Mouse (Mus musculus) myocyte (in vitro differentiated cells): ENCODE measurements around the gene Ppp1r35. TPM values are rescaled to one million over a fixed set of nuclear protein-coding genes. Genes with fewer than 3 reads are reported as not detected.

Experiments used
- H3K27me3 ChIP-seq: one replicate; pipeline ENCODE4 v1.6.1; 2011; ENCODE audit not compliant: control insufficient read depth, insufficient read depth, insufficient read length
- H3K36me3 ChIP-seq: one replicate; pipeline ENCODE4 v1.6.1; 2011; ENCODE audit not compliant: control insufficient read depth, insufficient read depth
- H3K4me2 ChIP-seq: one replicate; pipeline ENCODE4 v1.6.1; 2011; ENCODE audit warnings: low read depth, control low read depth
- H3K4me3 ChIP-seq: one replicate; pipeline ENCODE4 v1.5.1; 2011; ENCODE audit warnings: mild to moderate bottlenecking, control low read depth, moderate library complexity
- H3K79me2 ChIP-seq: one replicate; pipeline ENCODE4 v1.6.1; 2011; ENCODE audit not compliant: control insufficient read depth, insufficient read depth
- H3ac ChIP-seq: one replicate; pipeline ENCODE4 v1.6.1; 2011; ENCODE audit not compliant: control insufficient read depth, insufficient read length
- CEBPB ChIP-seq: IDR thresholded peaks from 2 replicates; pipeline ENCODE4 v1.6.1; 2011; ENCODE audit warnings: mild to moderate bottlenecking, moderate library complexity; ENCODE audit not compliant: poor library complexity, insufficient read depth, severe bottlenecking
- E2F4 ChIP-seq: IDR thresholded peaks from one replicate; pipeline ENCODE4 v1.6.1; 2011; ENCODE audit warnings: mild to moderate bottlenecking, control low read depth, moderate library complexity; ENCODE audit not compliant: insufficient read depth
- MAX ChIP-seq: IDR thresholded peaks from one replicate; pipeline ENCODE4 v1.6.1; 2011; ENCODE audit warnings: low read depth, mild to moderate bottlenecking, control low read depth
- MYOD1 ChIP-seq, 3 experiments: IDR thresholded peaks; one replicate each; pipeline ENCODE4 v1.6.1; 2011; ENCODE audit warnings: control low read depth in 2 of 3, low read depth in 2 of 3, mild to moderate bottlenecking in 2 of 3, moderate library complexity in 1 of 3; ENCODE audit not compliant: insufficient read length in 2 of 3, control insufficient read depth in 1 of 3
- MYOG ChIP-seq, 3 experiments: IDR thresholded peaks; one replicate each; pipeline ENCODE4 v1.6.1; 2011; ENCODE audit warnings: control low read depth in 2 of 3, low read depth in 2 of 3, mild to moderate bottlenecking in 2 of 3; ENCODE audit not compliant: insufficient read length in 2 of 3, control insufficient read depth in 1 of 3, insufficient read depth in 1 of 3
- POLR2A ChIP-seq: IDR thresholded peaks from one replicate; pipeline ENCODE4 v1.6.1; 2011; ENCODE audit warnings: low read depth, mild to moderate bottlenecking, control low read depth, moderate library complexity; ENCODE audit not compliant: insufficient read length
- POLR2AphosphoS2 ChIP-seq: IDR thresholded peaks from one replicate; pipeline ENCODE4 v1.6.1; 2011; ENCODE audit warnings: low read depth, control low read depth; ENCODE audit not compliant: insufficient read length
- REST ChIP-seq: IDR thresholded peaks from one replicate; pipeline ENCODE4 v1.6.1; 2011; ENCODE audit warnings: mild to moderate bottlenecking, control low read depth, moderate library complexity; ENCODE audit not compliant: insufficient read depth, insufficient read length
- SRF ChIP-seq: IDR thresholded peaks from one replicate; pipeline ENCODE4 v1.6.1; 2011; ENCODE audit warnings: low read depth; ENCODE audit not compliant: control insufficient read depth, insufficient read length
- TCF12 ChIP-seq: IDR thresholded peaks from one replicate; pipeline ENCODE4 v1.6.1; 2011; ENCODE audit warnings: mild to moderate bottlenecking, control low read depth; ENCODE audit not compliant: poor library complexity, insufficient read depth, severe bottlenecking
- TCF3 ChIP-seq: IDR thresholded peaks from one replicate; pipeline ENCODE4 v1.6.1; 2011; ENCODE audit warnings: low read depth, control low read depth; ENCODE audit not compliant: insufficient read length
- USF1 ChIP-seq: IDR thresholded peaks from one replicate; pipeline ENCODE4 v1.6.1; 2011; ENCODE audit warnings: low read depth, mild to moderate bottlenecking, control low read depth, moderate library complexity
- polyA plus RNA-seq: library from polyadenylated mRNA; unstranded; fragments of >200 nt; fragmentation: generic; extraction: Trizol; gene quantifications from one replicate; pipeline ENCODE4 v1.2.1, GENCODE M21; 2012; ENCODE audit warnings: missing spikeins

Ppp1r35 gene
- polyA plus RNA-seq, 1 experiment = 40.4 TPM

- no peak overlapping the region for H3K4me3 ChIP-seq
- TF ChIP-seq CEBPB (no peak), USF1 (no peak), TCF12 (no peak), E2F4 (no peak), MYOG (IDR thresholded peaks at IDR 0.05; ENCODE audit: control insufficient read depth in 1 of 3, insufficient read depth in 1 of 3, insufficient read length in 2 of 3, low read depth in 2 of 3) (no peak), MYOD1 (IDR thresholded peaks at IDR 0.05; ENCODE audit: control insufficient read depth in 1 of 3, insufficient read length in 2 of 3, low read depth in 2 of 3) (no peak), POLR2AphosphoS2 (no peak), REST (no peak), SRF (no peak), MAX (no peak), POLR2A (no peak), TCF3 (no peak)
- H3K79me2 ChIP-seq = no peaks in the 10 kb centered on the region
- no peaks in the 10 kb centered on the region for H3K36me3 ChIP-seq
- no peak overlapping the region for H3K4me2 ChIP-seq
- no peaks in the 10 kb centered on the region for H3K27me3 ChIP-seq
- H3ac ChIP-seq = no peak overlapping the region
Measured at GRCm38 (mm10) chr5:137764609-137765340, 13.9 kb upstream of the Ppp1r35 start.

GRCm38 (mm10) chr5:137766270-137766669 is 12.4 kb upstream of the Ppp1r35 start:
- H3K27me3 ChIP-seq = no peaks in the 10 kb centered on the region
- TF ChIP-seq USF1 (no peak), SRF (no peak), MYOD1 (IDR thresholded peaks at IDR 0.05; ENCODE audit: control insufficient read depth in 1 of 3, insufficient read length in 2 of 3, low read depth in 2 of 3) (no peak), MAX (no peak), POLR2AphosphoS2 (no peak), REST (no peak), TCF12 (no peak), CEBPB (no peak), E2F4 (no peak), MYOG (IDR thresholded peaks at IDR 0.05; ENCODE audit: control insufficient read depth in 1 of 3, insufficient read depth in 1 of 3, insufficient read length in 2 of 3, low read depth in 2 of 3) (no peak), TCF3 (no peak), POLR2A (no peak)
- no peak overlapping the region for H3K4me3 ChIP-seq
- H3K4me2 ChIP-seq = no peak overlapping the region
- no peak overlapping the region for H3ac ChIP-seq
- H3K79me2 ChIP-seq = no peaks in the 10 kb centered on the region
- H3K36me3 ChIP-seq = no peaks in the 10 kb centered on the region

- H3K36me3 ChIP-seq = no peaks in the 10 kb centered on the region
- no peak overlapping the region for H3K4me2 ChIP-seq
- no peaks in the 10 kb centered on the region for H3K27me3 ChIP-seq
- TF ChIP-seq TCF3 (no peak), POLR2AphosphoS2 (no peak), POLR2A (no peak), SRF (no peak), TCF12 (no peak), MYOD1 (IDR thresholded peaks at IDR 0.05; ENCODE audit: control insufficient read depth in 1 of 3, insufficient read length in 2 of 3, low read depth in 2 of 3) (no peak), MYOG (IDR thresholded peaks at IDR 0.05; ENCODE audit: control insufficient read depth in 1 of 3, insufficient read depth in 1 of 3, insufficient read length in 2 of 3, low read depth in 2 of 3) (no peak), E2F4 (no peak), USF1 (no peak), CEBPB (no peak), MAX (no peak), REST (no peak)
- no peak overlapping the region for H3K4me3 ChIP-seq
- no peak overlapping the region for H3ac ChIP-seq
- H3K79me2 ChIP-seq = no peaks in the 10 kb centered on the region
Measured at GRCm38 (mm10) chr5:137768475-137768874, 10.2 kb upstream of the Ppp1r35 start.

DNA sequence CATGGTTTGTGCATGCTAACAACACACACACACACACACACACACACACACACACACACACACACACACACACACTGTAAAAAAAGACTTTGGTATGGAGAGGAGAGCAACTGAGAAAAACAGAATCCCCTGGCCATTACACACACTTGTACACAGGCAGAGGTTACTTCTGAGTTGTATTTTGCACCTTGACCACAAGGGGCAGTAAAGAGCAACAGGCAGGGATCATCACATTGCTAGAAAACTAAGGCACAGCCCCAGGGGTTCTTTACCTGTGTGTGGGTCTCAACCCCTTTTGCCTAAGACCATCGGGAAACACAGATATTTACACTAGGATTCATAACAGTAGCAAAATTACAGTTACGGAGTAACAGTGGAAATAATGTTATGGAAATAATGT is 7.9 kb upstream of the Ppp1r35 start:
- no peak overlapping the region for H3K4me3 ChIP-seq
- TF ChIP-seq TCF3 (no peak), TCF12 (no peak), CEBPB (no peak), REST (no peak), MAX (no peak), POLR2AphosphoS2 (no peak), SRF (no peak), MYOD1 (IDR thresholded peaks at IDR 0.05; ENCODE audit: control insufficient read depth in 1 of 3, insufficient read length in 2 of 3, low read depth in 2 of 3) (no peak), POLR2A (no peak), USF1 (no peak), E2F4 (no peak), MYOG (IDR thresholded peaks at IDR 0.05; ENCODE audit: control insufficient read depth in 1 of 3, insufficient read depth in 1 of 3, insufficient read length in 2 of 3, low read depth in 2 of 3) (no peak)
- H3K4me2 ChIP-seq = no peak overlapping the region
- H3K79me2 ChIP-seq = no peaks in the 10 kb centered on the region
- H3ac ChIP-seq = no peak overlapping the region
- H3K27me3 ChIP-seq = no peaks in the 10 kb centered on the region
- H3K36me3 ChIP-seq = no peaks in the 10 kb centered on the region
